Mouse (Mus musculus): ENCODE measurements around the gene Acaa1b.
A peak's percentile ranks its signal among the peaks of the same experiment; 100 is the strongest.

Acaa1b gene

DNA sequence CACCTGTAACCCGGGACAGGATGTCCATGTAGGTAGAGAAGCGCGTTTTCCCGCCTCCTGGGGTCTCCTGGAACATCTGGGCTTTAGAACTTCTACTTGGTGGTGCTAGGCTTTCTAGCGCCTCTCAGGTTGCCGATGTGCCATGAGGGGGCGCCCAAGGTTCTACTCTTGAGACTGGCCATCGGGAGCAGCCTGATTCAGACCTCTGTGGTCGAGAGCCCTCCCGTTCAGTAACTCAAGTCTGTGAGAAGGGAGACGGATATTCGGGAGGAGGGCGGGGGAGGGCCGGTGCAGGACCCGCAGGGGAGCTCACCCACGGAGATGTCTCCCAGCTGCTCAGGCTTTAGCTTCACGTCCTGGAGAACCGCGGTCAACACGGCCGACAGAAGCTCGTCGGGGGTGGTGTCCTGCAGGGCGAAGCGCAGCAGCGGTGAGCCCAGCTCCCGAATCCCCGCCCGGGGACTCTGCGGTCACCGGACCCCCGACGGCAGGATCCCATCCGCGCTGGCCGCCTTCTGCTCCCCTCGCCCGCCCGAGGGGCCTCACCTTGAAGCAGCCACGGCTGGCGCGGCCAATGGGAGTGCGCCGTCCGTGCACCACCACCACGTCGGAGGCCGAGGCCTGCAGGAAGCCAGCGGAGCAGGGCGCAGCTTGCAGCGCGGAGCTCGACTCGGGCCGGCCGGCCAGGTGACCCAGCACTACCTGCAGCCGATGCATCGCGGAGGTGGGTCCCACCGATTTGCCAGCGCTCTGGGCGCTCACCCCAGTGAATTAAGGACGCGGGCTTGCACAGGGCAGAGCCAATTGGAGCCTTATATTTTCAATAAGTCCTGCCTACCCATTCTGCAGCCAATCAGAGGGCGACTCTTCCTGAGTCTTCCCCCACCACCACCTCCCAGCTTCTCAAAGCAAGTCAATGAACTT lies at the start of gene Acaa1b:
TSS of gene Acaa1b (minus strand) at position 816 of the 924 bp plus-strand sequence.
- DNase-seq (ENCODE audit: low spot score), result peak; percentile 78

DNA sequence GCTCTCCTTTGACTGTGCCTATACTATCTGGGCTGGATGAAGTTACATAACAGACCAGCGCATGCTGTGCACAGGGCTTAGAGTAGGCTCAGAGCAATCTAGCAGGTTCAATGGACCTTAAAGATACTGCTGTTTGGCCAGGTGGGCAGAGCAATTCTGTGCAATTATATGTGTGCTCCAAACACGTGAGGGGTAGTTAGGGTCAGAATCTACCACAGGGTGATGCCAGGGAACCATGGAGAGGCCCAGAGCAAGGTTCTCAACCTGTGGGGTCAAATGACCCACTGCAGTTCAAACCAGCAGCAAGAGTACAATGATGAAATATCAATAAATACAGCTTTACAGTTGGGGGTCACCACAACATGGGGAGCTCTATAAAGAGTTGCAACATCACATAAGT lies 49.8 kb upstream of the Acaa1b start:
- DNase-seq (ENCODE audit: low spot score), result no peak

DNA sequence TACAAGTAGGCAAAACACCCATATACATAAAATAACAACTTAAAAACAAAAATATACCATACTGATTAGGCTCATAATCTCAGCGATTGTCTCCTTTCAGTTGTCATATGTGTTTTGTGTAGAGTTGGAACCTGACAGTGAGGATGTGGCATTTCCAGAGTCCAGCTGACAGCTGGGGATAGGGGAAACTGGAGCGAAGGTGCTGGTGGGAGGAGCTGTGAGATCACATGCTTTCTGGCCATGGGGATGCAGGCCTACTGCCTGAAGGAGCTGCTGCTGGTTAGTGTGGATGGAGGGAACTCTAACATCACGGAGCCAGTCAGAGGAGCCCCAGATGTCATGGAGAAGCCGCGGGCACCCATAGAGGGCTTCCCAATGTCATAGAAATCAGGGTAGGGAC lies 48.9 kb upstream of the Acaa1b start:
- DNase-seq (ENCODE audit: low spot score), result no peak

DNA sequence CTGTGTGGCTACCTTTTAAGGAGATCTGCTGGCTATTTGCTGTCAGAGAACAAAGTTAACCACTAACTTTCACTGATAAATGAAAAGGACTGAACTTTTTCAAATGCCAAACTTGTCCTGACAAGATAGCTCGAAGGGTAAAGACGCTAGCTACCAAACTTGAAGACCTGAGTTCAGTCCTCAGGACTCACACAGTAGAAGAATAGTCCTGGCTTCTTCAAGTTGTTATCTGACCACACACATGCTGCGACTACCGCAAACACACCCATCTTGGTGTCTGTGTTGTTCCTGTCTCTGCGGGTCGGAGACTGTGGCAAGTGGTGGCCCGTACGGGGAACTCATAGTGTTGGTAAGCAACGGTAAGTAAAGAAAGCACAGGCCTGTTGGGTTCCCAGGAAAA lies 46.7 kb upstream of the Acaa1b start:
- DNase-seq (ENCODE audit: low spot score), result no peak

DNA sequence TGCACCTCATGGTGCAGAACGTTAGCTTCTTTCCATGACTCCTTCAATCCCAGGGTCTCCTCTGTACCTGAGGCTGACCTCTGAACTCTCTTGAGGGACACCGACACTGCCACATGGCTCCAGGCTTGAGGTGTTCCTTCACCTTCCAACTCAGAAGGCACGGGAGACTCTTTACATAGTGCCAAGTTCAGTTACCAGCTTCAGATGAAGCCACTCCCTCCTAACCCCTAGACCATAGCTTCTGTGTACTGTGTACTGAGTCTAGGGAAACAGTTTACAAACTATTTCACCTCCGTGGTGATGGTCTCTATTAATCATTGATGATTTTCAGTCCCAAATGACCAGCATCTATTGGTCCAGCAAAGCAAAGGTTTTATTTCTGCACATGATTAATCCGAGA lies 44.8 kb upstream of the Acaa1b start:
- DNase-seq (ENCODE audit: low spot score), result no peak

DNA sequence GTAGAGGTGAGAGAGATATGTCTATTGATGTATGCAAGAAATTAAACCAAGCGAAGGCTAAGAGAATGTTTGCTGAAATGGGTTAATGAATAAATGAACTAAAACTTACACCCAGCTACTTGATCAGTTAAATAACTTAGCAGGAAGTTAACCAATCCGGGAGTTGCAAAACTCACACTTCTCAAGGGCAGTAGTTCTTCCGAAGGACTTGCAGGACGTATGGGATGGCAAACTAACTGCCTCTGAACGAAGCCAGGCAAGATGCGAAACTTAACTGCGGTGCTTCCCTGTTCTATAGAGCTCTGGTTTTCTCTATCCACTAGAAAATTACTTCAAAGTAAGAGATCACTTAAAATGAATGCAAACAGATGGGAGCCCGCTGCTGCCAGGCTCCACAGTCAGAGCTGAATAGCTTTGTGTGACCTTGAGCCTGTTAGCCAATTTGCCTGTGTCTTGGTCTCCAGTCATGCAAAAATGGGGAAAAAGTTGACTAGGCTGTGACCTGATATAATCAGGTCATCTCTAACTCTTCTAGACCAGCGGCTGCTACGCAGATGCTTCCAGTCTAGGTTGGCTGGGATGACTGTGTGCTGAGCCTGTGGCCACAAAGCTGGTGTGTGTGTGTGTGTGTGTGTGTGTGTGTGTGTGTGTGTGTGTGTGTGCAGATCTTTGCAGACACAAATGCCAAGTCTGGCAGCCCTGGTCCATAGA lies 42.4 kb upstream of the Acaa1b start:
- DNase-seq (ENCODE audit: low spot score), result no peak

DNA sequence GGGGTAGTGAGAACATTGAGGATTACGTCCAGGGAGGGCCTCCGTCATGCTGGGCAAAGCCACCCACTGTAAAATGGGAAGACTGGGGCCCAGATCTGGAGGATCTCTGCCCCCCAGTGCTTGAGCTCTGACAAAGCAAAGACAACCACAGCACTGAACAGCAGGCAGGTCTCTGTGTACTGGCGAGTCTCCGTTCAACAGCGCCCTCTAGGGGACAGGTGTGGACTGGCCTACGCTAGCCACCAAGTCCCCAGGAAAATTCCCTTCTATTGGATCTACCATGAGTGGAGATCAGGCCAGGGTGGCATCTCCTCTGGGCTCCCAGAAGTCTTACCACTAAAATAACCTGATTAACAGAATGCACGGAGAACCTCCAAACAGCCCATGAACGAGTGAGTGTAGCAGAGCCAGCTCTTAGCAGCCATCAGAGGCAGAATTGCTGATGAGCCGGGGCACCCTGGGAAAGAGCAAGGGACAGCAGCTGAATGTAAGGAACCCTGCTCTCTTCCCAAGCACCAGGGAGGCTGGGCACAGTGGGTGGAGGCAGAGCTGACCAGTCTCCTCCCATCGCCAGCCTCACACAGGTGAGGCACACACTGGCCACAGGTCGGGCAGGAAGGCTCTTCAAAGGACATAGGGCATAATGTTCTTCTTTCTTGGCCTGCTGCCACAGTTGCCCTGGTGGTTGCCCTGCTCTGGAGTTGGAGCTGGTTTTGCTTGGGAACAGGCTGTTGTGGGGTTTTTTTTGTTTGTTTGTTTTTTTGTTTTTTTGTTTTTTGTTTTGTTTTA lies 35.5 kb upstream of the Acaa1b start:
- DNase-seq (ENCODE audit: low spot score), result no peak

DNA sequence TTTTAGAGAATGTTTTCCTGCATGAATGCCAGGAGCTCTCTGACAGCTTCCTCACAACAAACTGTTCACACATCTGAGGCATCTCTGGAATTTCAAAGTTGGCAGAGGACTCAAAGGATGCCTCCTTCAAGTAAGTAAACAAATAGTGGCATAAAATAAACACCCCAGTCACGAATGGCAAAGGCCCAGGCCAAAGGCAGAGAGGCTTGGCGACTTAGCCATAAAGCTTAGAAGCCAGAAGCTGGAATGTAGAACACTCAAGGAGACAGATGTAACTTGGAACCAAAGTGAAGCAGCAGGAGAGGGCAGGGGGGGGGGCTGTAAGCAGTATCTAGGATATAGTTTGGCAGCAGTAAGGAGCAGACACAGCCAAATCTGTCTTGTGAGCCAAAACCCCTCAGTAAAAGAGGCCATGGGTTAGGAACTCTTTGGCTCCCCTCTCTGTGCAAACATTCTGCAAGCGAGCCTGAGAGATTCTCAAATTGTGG lies 24.4 kb upstream of the Acaa1b start:
- DNase-seq (ENCODE audit: low spot score), result peak; percentile 90

DNA sequence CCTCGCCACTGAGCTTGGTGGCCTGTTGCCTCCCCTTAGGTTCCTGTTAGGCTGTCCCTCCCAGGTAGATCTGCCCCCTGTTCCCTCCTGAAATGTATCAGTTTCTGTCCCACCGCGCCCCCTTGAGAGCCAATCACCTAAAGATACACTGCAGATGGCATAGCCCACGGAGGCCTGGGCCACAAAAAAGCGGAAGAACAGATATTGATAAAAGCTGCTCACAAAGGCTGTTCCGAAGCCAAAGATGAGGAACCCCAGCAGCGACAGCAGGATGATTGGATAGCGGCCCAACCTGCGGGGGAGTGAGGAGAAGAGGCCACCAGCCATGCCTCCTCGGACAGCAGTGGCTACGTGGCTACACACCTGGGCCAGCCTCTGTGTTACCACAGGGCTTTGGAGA lies 22.4 kb upstream of the Acaa1b start:
- DNase-seq (ENCODE audit: low spot score), result no peak

DNA sequence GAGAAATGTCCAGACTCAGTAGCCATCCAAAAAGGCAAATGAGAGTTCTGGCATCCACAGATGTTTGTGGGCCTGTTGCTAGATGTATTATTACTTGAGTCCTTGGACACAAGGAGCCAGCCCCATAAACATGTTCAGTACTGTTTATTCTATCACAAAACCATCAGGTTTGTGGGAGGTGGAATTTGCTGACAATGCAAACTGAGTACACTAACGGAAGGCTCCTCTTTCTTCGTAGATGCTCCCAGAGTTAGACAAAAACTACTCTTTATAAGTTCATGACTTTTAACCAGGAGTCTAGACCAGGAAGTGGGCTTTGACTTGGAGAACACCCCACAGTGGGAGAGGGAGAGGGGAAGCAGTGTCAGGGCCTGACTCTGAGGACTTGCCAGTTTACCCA lies 10.7 kb upstream of the Acaa1b start:
- DNase-seq (ENCODE audit: low spot score), result no peak

DNA sequence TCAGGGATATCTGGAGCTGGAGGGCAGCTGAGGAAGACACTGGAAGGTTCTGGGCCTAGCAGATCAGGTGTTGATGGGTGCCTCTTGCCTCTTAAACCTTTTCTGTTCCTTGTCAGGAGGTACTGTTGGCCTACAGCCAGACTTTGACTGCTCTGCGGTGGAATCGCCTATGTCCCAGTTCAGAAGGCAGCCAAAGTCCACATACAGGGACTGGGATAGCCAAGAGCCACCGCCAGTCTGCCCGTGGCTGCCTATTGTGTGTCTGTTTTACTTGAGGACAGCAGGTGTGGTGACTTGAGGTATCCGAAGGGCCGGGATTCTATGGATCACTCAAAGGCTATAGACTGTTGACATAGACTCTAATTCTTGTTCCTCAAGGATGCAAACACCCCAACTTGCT lies 8.7 kb upstream of the Acaa1b start:
- peak; percentile 62 for DNase-seq (ENCODE audit: low spot score)

DNA sequence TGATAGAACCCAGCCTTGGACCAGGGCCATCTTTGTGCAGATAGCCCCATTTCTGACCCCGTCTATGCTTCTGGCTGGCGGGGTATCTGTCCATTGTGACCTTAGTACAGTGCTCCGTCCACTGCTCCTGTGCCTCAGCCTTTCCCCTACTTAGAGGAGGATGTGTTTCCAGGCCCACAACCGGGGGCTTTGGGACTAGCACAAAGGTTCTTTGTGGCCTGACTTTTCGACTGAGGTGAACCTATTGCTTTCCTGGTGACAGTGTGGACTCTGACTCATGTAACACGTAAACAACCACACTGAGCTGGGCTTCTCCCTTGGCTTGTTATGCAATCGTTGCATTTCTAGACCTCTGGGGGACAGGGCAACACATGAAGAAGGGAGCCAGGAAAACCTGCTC lies 7.8 kb upstream of the Acaa1b start:
- peak; percentile 69 for DNase-seq (ENCODE audit: low spot score)

DNA sequence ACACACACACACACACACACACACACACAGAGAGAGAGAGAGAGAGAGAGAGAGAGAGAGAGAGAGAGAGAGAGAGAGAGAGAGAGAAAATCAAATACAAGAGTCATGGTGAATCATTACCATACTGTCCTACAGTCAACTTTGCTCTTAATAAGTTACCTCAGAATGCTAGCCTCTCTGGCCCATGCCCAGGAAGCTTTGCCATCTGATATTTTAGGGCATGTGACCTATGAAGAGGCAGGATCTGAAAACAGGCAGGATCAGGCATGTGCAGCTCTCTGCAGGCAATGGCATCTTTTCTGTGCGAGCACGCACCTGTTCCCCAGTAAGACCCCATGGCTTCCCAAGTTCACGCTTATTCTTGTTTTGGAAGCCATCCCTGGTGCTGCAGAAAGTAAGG lies 3.8 kb upstream of the Acaa1b start:
- peak; percentile 78 for DNase-seq (ENCODE audit: low spot score)

DNA sequence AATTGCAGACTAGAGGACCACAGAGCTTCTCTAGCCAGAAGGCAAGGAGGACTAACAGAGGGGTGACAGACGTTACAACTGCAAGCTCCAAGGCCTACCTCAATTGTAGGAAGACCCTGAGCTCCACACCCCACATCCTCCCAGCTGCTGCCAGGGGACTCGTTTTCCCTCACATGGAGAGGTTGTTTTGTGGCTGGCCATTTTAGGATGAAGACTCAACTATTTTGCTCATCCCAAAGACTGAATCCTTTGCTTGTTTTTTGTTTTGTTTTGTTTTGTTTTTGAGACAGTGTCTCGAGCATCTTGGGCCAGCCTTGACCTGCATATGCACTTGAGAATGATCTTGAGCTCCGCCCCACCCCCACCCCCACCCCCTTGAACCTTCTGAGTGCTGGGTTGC lies 2.0 kb upstream of the Acaa1b start, which contains the start of gene Gm47289:
TSS of gene Gm47289 (plus strand) at position 301 of the 400 bp plus-strand sequence.
- no peak for DNase-seq (ENCODE audit: low spot score)

DNA sequence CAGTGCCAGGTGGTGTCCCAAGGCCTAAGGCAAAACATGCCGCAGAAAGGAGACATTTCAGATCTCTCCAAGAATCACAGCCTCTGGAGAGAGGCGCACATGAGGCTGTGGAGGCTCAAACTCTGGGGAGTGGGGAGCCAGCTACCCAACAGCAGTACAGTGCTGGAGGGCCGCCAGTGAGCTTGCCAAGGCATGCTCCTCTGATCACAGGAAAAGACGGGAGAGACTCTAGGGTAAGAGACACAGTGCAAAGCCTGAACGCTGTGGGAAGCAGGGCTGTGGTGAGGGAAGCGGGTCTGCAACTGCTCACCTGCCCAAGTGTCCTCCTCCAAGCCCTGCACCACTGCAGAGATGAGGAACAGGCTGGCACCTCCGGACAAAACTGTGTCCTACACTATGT lies 1.1 kb downstream of the Acaa1b start:
- peak; percentile 49 for DNase-seq (ENCODE audit: low spot score)

DNA sequence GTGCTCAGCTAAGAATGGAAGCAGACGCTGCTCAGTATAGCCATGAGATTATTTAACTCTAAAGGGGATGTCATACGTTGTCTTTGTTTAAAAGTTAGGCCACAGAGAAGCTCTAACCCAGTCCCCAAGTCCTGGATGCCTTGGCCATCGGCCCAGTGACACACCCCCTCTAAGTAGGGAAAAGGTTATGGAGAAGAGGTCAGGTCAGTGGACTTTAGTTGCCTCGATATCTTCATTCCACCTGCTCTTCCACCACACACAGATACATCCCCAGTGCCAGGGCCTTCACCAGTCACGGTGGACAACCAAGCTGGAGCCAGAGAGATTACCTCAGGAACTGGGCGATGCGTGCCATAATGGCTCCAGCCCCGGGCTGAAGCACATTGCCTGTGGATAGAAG lies 1.5 kb downstream of the Acaa1b start:
- DNase-seq (ENCODE audit: low spot score), result peak; percentile 29

DNA sequence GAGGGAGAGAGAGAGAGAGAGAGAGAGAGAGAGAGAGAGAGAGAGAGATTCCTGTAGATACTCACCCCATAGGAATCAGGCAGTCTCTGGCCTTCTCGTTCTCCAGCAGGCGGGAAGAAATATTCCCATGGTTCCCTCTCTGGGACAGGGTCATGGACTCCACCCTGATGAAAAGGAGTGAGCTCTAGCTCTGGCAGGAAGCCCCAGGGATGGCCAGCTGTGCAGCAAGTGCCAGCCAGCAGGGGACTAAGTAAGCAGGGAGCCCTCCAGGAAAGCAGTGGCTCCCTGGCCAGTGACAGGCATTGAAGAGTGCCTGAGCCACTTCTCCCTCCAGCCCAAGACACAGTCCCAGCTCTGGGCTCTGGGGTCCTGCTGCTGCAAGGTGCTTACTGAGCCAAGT lies 5.1 kb downstream of the Acaa1b start:
- peak; percentile 60 for DNase-seq (ENCODE audit: low spot score)

DNA sequence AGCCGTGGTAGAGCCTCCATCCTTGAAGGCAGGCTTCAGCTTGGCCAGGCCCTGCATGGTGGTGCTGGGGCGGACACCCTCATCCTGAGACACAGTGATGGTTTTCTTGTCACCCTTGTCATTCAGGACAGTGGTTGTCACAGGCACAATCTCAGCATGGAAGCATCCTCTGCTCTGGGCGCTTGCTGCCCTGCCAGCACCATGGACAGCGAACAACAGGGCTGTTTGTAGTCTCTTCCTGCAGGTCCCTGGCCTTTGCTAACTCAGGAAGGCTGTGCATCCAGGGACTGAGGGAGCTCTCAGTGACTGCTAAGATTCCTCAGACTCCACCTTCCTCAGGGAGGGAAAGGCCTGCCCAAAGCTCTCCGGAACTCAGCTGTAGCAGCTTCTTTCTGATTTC lies 7.3 kb downstream of the Acaa1b start:
- DNase-seq (ENCODE audit: low spot score), result peak; percentile 58

DNA sequence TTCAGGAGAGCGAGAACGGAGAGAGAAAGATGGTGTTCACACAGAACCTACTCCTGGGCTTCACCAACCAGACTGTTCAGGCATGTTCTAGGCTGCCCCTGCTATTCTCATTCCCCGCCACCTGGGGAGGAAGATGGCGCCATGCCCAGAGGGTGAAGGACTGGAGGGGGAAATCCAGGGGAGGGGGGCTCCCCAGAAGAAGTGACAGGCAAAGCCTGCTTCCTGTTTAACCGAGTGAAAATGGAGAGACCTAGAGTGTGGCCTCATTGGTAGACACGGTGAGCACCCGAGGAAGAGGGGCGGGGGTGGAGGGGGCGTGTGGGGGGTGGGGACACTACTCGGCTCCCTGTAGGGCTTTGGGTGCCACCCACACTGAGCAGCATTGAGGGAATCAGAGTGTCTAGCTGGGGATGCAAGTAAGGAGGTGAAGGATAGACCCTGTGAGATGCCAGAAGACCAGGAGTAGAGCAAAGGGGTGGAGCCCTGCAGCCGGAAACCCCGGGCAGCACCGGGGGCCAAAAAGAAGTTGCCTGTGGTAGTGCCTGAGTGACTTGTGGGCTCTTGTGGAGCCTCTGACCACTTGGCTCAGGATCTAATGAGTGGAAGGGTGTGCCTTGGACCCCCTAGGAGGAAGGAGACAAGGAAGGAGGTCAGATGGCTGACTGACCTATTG lies 10.7 kb downstream of the Acaa1b start:
- DNase-seq (ENCODE audit: low spot score), result no peak

DNA sequence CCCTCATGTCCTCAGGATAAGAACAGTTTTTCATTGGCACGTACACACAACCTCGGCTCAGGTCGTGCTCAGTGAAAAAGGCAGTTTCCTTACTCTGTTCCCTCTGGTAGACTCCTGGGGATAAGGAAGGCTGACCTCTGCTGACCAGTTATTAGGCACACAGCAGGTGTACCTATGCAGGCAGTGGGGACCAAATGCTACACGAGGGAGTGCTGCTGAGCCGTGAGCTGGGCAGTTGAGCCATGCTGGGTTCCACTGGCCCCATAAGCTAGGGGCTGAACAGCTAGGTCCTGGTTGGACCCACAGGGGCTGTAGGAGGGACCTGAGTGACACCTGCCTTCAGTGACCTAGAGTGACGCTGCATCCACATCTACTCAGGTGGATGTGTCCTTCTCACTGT lies 11.3 kb downstream of the Acaa1b start:
- no peak for DNase-seq (ENCODE audit: low spot score)

DNA sequence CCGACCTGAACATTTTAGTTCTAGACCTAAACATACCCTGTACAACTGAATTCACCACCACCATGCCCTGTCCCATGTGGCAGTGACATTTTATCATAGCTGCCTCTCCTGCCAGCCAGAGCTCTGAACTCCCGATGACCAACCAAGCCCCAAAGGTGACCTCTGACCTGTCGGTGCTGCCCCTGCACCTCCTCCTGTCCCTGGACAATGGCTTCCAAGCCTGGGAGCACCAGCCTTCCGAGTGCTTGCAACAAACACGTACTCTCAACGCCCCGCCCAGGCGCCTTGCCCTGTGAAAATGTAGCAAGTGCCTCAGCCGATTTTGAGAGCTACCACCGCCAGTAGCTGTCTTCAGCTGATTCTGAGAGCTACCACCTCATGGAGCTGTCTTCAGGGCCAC lies 11.8 kb downstream of the Acaa1b start:
- no peak for DNase-seq (ENCODE audit: low spot score)

DNA sequence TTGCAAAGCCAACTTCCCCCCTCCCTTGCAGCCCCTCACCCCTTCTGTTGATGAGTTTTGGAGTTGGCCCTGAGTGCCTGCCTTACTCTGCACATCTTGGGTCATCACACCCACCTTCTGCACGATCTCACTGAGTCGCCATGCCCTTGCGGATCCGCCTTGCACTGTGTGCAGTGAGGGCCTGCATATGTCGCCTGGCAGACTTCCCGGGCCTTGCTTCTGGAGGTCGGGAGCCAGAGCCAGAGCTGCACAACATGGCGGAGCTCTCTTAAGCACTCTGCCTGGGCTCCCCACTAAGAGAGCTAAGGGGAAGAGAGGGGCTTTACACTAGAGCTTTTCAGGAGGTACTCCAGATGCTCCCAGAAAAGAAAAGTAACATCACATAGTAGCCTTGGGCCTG lies 12.2 kb downstream of the Acaa1b start:
- no peak for DNase-seq (ENCODE audit: low spot score)
